Mouse (Mus musculus) left cerebral cortex, adult 2 months (tissue): ENCODE data around the gene Zfyve28. TPM values are rescaled to one million over a fixed set of nuclear protein-coding genes. Genes with fewer than 3 reads are reported as not detected.

Experiments
- DNase-seq, 2 experiments: peaks; one replicate each; pipeline ENCODE4 v3.0.0; 2021 to 2022; ENCODE audit warnings: low spot score in 2 of 2, mixed read lengths in 1 of 2; ENCODE audit errors: extremely low spot score in 1 of 2
- H3K27ac ChIP-seq: fragments of 200-600 bp; 2 replicates; pipeline ENCODE4 v1.8.1; 2022
- H3K4me3 ChIP-seq: fragments of 200-600 bp; 2 replicates; pipeline ENCODE4 v1.8.1; 2022
- CTCF ChIP-seq: fragments of 200-600 bp; IDR thresholded peaks from 2 replicates; pipeline ENCODE4 v1.8.1; 2022; ENCODE audit warnings: antibody characterized with exemption, mild to moderate bottlenecking, moderate library complexity
- intact Hi-C: fragments of 180-260 bp; cut with DNase I; formaldehyde crosslinking; loops from one replicate; pipeline ENCODE4 v1.15.1; 2025
- total RNA-seq, 2 experiments: library from RNA; stranded (reverse); gene quantifications; 2 replicates each; pipeline ENCODE4 v1.2.3; 2021

The Zfyve28 gene
- total RNA-seq, 2 experiments from 2014 or later, result 50.2 to 54.2 TPM

DNA sequence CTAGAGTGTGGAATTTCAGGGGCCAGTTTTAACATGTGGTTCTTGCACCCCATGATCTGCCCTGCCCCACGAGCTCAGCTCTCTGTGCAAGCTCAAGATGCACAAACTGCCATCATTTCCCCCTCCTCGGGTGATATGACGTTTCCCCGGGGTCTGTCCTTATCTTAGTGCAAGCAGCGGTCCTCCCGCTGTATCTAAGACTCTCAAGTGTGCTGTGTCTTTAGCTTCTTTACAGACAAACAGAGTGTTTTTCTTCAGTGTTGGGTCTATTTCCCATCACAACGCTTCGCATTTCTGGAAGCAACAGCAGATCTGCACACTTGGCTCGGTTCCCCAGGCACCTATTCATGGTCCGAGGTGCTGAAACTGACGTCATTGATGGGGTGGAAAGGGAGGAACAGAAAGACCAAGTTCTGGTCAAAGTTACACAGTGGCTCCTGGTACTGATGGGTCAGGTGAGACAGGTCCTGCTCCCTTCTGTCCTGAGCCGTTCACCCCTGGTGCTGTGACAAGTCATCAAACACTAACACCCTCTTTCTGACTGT is 18.3 kb downstream of the Zfyve28 start:
- no peak for DNase-seq
- no peak overlapping the region for H3K4me3 ChIP-seq
- intact Hi-C loops, result no loop called here

GRCm38 (mm10) chr5:34269197-34269920 is 18.9 kb downstream of the Zfyve28 start:
- TF ChIP-seq CTCF, result no peak
- intact Hi-C loops, result no loop called here
- Histone ChIP-seq H3K27ac (no peak overlapping the region; the same call in 1 of the 2 replicates), H3K4me3 (no peak overlapping the region)
- no peak for DNase-seq

More for the DNA sequence above, 18.3 kb downstream of the Zfyve28 start:
- no peak for TF ChIP-seq CTCF
- H3K27ac ChIP-seq, result no peak overlapping the region

DNA sequence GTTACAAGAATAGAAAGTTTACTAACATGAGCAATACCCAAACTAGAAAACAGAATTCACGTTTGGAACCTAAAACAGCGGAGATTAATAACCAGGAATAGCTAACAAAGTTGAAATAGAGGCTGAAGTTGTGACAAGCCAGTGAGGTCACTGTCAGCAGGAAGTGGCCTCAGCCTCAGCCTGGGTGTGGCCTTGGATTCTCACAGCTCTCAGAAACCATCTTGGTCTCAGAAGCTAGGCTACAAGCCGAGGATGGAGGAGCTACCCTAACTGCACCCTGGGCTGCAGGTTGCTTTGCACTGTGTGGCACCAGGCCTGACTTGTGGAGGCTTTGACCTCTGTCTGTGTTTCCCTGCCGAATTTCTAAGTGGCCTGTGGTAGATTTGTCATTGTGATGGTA is 22.2 kb downstream of the Zfyve28 start:
- intact Hi-C loops, result no loop called here
- no peak overlapping the region for H3K27ac ChIP-seq
- no peak for DNase-seq
- no peak for TF ChIP-seq CTCF
- no peak overlapping the region for H3K4me3 ChIP-seq

GRCm38 (mm10) chr5:34259172-34259816 is 29.0 kb downstream of the Zfyve28 start:
- TF ChIP-seq CTCF, result no peak
- intact Hi-C loops, result no loop called here
- DNase-seq, result no peak
- H3K4me3 ChIP-seq, result no peak overlapping the region
- no peak overlapping the region for H3K27ac ChIP-seq

- Histone ChIP-seq H3K27ac (no peak overlapping the region), H3K4me3 (no peak overlapping the region)
- peak; percentile 44 for TF ChIP-seq CTCF
- DNase-seq, result no peak
- intact Hi-C loops, result no loop called here
These were observed 33.1 kb downstream of the Zfyve28 start for GRCm38 (mm10) chr5:34255189-34255588.

- Histone ChIP-seq H3K27ac (peak overlapping the region; percentile 66; the same call in 1 of the 2 replicates), H3K4me3 (no peak overlapping the region)
- intact Hi-C loops, result loop anchor here (5.0 kb wide), 1 partner anchor 42 kb away; no protein-coding TSS in a partner anchor
- no peak for DNase-seq
- no peak for TF ChIP-seq CTCF
These were observed 33.9 kb downstream of the Zfyve28 start for GRCm38 (mm10) chr5:34254309-34254708.

- peak overlapping the region; percentile 83 for H3K27ac ChIP-seq
- intact Hi-C loops, result loop anchor here (5.0 kb wide), 1 partner anchor 41 kb away; no protein-coding TSS in a partner anchor
- H3K4me3 ChIP-seq, result no peak overlapping the region
- no peak for TF ChIP-seq CTCF
- no peak for DNase-seq
These were observed 35.2 kb downstream of the Zfyve28 start for GRCm38 (mm10) chr5:34252967-34253519.

- TF ChIP-seq CTCF, result no peak
- Histone ChIP-seq H3K4me3 (no peak overlapping the region), H3K27ac (peak overlapping the region; percentile 83)
- intact Hi-C loops, result loop anchor here (5.0 kb wide), 1 partner anchor 40 kb away; no protein-coding TSS in a partner anchor
- DNase-seq, result no peak
These were observed 35.8 kb downstream of the Zfyve28 start for GRCm38 (mm10) chr5:34252307-34252966.

DNA sequence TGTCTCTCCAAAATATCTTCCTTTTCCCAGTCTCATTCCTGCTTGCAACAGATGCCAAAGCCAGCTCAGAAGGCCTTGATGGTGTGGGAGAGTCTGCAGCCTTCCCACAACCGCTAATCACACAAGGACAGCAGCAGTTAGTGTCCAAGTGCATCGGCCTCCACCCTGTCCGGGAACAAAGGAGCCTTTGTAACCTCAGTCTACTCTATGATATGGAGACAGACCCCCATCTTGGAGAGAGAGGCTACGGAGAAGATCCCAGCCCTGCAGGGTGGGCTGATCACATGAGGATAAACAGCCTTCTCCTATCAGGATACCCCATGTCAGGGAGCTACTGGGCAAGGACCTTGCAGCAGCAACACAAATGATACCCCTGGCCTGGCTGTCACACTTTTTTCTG is 36.5 kb downstream of the Zfyve28 start:
- DNase-seq, result no peak
- Histone ChIP-seq H3K4me3 (no peak overlapping the region), H3K27ac (peak overlapping the region; percentile 83; the same call in 1 of the 2 replicates)
- no peak for TF ChIP-seq CTCF
- intact Hi-C loops, result loop anchor here (5.0 kb wide), 1 partner anchor 39 kb away; no protein-coding TSS in a partner anchor

GRCm38 (mm10) chr5:34250090-34250489 is 38.2 kb downstream of the Zfyve28 start:
- intact Hi-C loops, result loop anchor here (5.0 kb wide), 1 partner anchor 38 kb away; no protein-coding TSS in a partner anchor
- no peak for DNase-seq
- H3K27ac ChIP-seq, result no peak overlapping the region; the same call in 1 of the 2 replicates
- no peak for TF ChIP-seq CTCF
- no peak overlapping the region for H3K4me3 ChIP-seq

GRCm38 (mm10) chr5:34249132-34249531 is 39.1 kb downstream of the Zfyve28 start:
- H3K4me3 ChIP-seq, result no peak overlapping the region
- no peak overlapping the region for H3K27ac ChIP-seq
- no peak for DNase-seq
- no peak for TF ChIP-seq CTCF
- intact Hi-C loops, result no loop called here
